Mouse (Mus musculus) limb, embryonic 14.5 days (tissue): ENCODE measurements at regions not wholly inside any gene's neighbourhood (a gene's known extent, or its start where the extent isn't known, plus 50 kb on each side); places are given as distances from the start of the nearest gene placed in this dataset.

Source experiments
- ATAC-seq: fragments of 200-750 bp; cut with Nextera tagmentation; 2 replicates; pipeline ENCODE4 v1.8.0; 2017; ENCODE audit warnings: low read depth, moderate number of reproducible peaks, moderate TSS enrichment; ENCODE audit not compliant: low FRiP score
- DNase-seq: peaks from one replicate; pipeline ENCODE4 v3.0.0-alpha.2; 2015; ENCODE audit warnings: low spot score
- H3K27ac ChIP-seq: fragments of 300-500 bp; sonication (generic); replicated peaks from 2 replicates; pipeline ENCODE4 v1.5.1; 2014; ENCODE audit warnings: low read depth, mild to moderate bottlenecking, low read length, moderate library complexity, mixed read lengths
- H3K27me3 ChIP-seq: fragments of 300-500 bp; sonication (generic); 2 replicates; pipeline ENCODE4 v1.6.1; 2014; ENCODE audit warnings: low read length, mixed read lengths; ENCODE audit not compliant: control insufficient read depth, insufficient read depth
- H3K36me3 ChIP-seq: fragments of 300-500 bp; sonication (generic); 2 replicates; pipeline ENCODE4 v1.6.1; 2014; ENCODE audit warnings: mild to moderate bottlenecking, low read length, moderate library complexity, mixed read lengths; ENCODE audit not compliant: control insufficient read depth, insufficient read depth
- H3K4me1 ChIP-seq: fragments of 300-500 bp; sonication (generic); 2 replicates; pipeline ENCODE4 v1.6.1; 2014; ENCODE audit warnings: antibody characterized with exemption, low read length, mixed read lengths; ENCODE audit not compliant: control insufficient read depth, insufficient read depth
- H3K4me2 ChIP-seq: fragments of 300-500 bp; sonication (generic); replicated peaks from 2 replicates; pipeline ENCODE4 v1.6.1; 2014; ENCODE audit warnings: low read depth, mild to moderate bottlenecking, low read length, moderate library complexity; ENCODE audit not compliant: severe bottlenecking
- H3K4me3 ChIP-seq: fragments of 300-500 bp; sonication (generic); replicated peaks from 2 replicates; pipeline ENCODE4 v1.5.1; 2014; ENCODE audit warnings: low read length
- H3K9ac ChIP-seq: fragments of 300-500 bp; sonication (generic); 2 replicates; pipeline ENCODE4 v1.6.1; 2014; ENCODE audit warnings: mild to moderate bottlenecking, low read depth, low read length, moderate library complexity; ENCODE audit not compliant: severe bottlenecking
- H3K9me3 ChIP-seq: fragments of 300-500 bp; sonication (generic); 2 replicates; pipeline ENCODE4 v1.6.1; 2016; ENCODE audit warnings: low read length; ENCODE audit not compliant: control insufficient read depth
- POLR2A ChIP-seq: fragments of 200-500 bp; IDR thresholded peaks from 2 replicates; pipeline ENCODE4 v1.8.0; 2012; ENCODE audit warnings: inconsistent platforms, mild to moderate bottlenecking, moderate library complexity, borderline replicate concordance; ENCODE audit not compliant: insufficient read depth, insufficient read length; ENCODE audit errors: extremely low read depth
- WGBS: fragments of 180-500 bp; shearing (Covaris S2); extraction: QIAGEN DNeasy Blood & Tissue Kit; methylation state at CpG from one replicate; pipeline ENCODE4 v1.1.7; 2014; 5-methylcytosine and 5-hydroxymethylcytosine counted together

- H3K4me3 ChIP-seq = no peak overlapping the region
- 68% methylated on average over 6 of the region's 6 CpGs for WGBS
- no peaks in the 10 kb centered on the region for H3K36me3 ChIP-seq
- no peak overlapping the region for H3K9ac ChIP-seq
- no peaks in the 10 kb centered on the region for H3K9me3 ChIP-seq
- DNase-seq (no peak), ATAC-seq (no peak)
- no peak overlapping the region for H3K4me2 ChIP-seq
- no peaks in the 10 kb centered on the region for H3K27me3 ChIP-seq
- H3K4me1 ChIP-seq = no peaks in the 10 kb centered on the region
- TF ChIP-seq POLR2A = no peak
- no peak overlapping the region for H3K27ac ChIP-seq
Measured at GRCm38 (mm10) chr6:61101972-61102371, 78.2 kb upstream of the Ccser1 start.

DNA sequence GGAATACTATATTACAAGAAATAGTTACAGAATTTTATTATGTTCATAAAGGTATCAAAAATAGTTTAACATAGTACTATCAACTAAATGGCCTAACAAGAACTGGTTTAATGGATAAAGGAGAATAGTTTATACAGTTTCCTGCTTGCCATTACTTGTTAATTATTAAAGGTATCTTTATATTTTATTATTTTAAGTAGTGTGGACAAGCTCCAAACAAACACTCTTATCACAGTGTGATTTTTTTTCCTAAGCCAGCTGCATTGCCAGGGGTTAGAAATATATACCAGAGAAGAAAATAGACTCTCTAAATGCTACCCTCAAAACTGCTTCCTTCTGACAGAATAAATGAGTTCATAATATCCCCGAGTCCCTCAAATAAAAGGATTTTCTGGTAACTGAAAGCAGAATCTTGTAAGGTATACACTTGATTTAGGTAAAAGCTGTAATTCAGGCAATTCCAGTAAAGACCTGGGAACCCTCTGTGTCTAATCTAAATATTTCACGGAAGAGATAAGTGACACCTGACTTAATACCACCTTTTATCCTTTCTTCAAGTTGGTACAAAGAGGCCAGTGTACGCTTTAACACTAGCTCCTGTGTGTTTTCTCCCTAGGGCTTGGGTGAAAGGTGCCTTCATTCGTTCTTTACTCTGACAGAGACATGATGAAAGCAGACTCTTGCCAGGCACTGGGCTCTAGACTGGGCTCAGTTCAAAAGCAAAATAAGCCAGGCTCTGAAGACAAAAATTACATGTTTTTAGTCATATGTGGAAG is 76.5 kb upstream of the Ccser1 start:
- ATAC-seq = no peak
- H3K9me3 ChIP-seq = no peaks in the 10 kb centered on the region
- no peak for DNase-seq
- H3K4me3 ChIP-seq = no peak overlapping the region
- H3K4me1 ChIP-seq = no peaks in the 10 kb centered on the region
- H3K27ac ChIP-seq = no peak overlapping the region
- TF ChIP-seq POLR2A = no peak
- WGBS = 56% methylated on average over 4 of the region's 4 CpGs
- no peaks in the 10 kb centered on the region for H3K27me3 ChIP-seq
- H3K9ac ChIP-seq = no peak overlapping the region
- H3K4me2 ChIP-seq = no peak overlapping the region
- no peaks in the 10 kb centered on the region for H3K36me3 ChIP-seq

GRCm38 (mm10) chr6:61115250-61115649 is 64.9 kb upstream of the Ccser1 start:
- Histone ChIP-seq H3K4me1 (no peaks in the 10 kb centered on the region), H3K9me3 (no peaks in the 10 kb centered on the region), H3K36me3 (no peaks in the 10 kb centered on the region), H3K27me3 (no peaks in the 10 kb centered on the region), H3K4me2 (no peak overlapping the region), H3K4me3 (no peak overlapping the region), H3K27ac (no peak overlapping the region), H3K9ac (no peak overlapping the region)
- ATAC-seq = no peak
- TF ChIP-seq POLR2A = no peak
- no peak for DNase-seq
- WGBS = 86% methylated on average over 1 of the region's 1 CpGs

DNA sequence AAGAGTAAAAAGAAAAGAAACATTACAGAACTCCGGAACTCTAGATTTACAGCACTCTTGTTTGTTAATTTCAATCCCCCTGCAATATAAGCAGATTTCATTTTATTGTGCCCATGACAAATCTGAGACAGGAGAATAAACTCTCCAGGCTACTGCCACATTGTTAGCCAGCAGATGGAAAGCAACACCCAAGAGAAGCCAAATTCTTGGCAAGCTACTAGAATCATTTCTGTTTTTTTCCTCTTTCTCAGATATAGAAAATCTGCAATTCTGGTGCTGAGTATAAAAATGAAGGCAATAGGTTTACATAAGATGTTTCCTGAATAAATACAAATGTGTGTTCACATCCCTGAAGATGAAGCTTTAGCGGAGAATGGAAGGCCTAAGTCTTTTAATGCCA is 60.5 kb upstream of the Ccser1 start:
- Histone ChIP-seq H3K27ac (no peak overlapping the region), H3K27me3 (no peaks in the 10 kb centered on the region), H3K9me3 (no peaks in the 10 kb centered on the region), H3K36me3 (no peaks in the 10 kb centered on the region), H3K4me2 (no peak overlapping the region), H3K4me1 (no peaks in the 10 kb centered on the region), H3K9ac (no peak overlapping the region), H3K4me3 (no peak overlapping the region)
- WGBS = 57% methylated on average over 2 of the region's 2 CpGs
- no peak for DNase-seq
- TF ChIP-seq POLR2A = no peak
- ATAC-seq = no peak

GRCm38 (mm10) chr6:61125431-61125830 is 54.7 kb upstream of the Ccser1 start:
- no peak for TF ChIP-seq POLR2A
- Histone ChIP-seq H3K9me3 (no peaks in the 10 kb centered on the region), H3K4me2 (no peak overlapping the region), H3K27me3 (no peaks in the 10 kb centered on the region), H3K27ac (no peak overlapping the region), H3K36me3 (no peaks in the 10 kb centered on the region), H3K9ac (no peak overlapping the region), H3K4me3 (no peak overlapping the region), H3K4me1 (no peaks in the 10 kb centered on the region)
- DNase-seq (no peak), ATAC-seq (no peak)
- 37% methylated on average over 3 of the region's 3 CpGs for WGBS
